Mouse (Mus musculus): ENCODE results near the gene Cd300e. TPM values are rescaled to one million over a fixed set of nuclear protein-coding genes. Genes with fewer than 3 reads are reported as not detected.

Cd300e gene
- total and polyA plus RNA-seq, 3 experiments = 0.45 to 0.50 (median 0.47) TPM

DNA sequence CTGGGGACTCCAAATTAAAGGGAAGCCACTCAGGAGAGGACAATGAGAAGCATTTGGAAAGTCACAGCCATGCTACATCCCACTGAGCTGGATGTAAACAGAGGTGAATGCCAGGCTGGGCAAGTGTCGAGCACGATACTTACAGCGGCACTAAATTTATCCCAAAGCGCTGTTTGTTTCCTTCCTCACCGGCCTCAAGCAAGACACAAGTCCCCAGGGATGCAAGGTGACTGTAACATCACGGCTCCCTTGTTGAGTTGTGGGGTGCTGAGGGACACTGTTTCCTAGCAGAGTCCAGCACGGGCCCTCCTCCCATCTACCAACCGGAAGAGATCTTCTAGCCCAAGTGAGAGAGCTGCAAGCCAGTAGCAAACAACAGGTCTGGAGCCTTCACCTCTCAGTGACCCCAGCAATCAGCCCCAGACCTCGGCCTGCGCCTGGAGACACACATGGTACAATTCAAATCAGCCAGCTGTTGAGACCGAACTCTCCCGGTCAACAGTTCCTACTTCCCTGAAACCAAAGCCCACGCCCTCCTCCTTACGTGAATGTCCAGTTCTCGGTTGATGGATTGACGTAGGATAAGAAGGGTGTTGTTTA is 37.4 kb upstream of the Cd300e start:
- WGBS = 41% methylated on average over 16 of the region's 16 CpGs

GRCm38 (mm10) chr11:115098203-115098932 is 36.4 kb upstream of the Cd300e start:
- H3K27ac ChIP-seq = no peak overlapping the region
- WGBS = 26% methylated on average over 10 of the region's 10 CpGs

More for the DNA sequence above, 37.4 kb upstream of the Cd300e start:
- H3K27me3 ChIP-seq (ENCODE audit: control insufficient read depth, insufficient read depth, low read length) = no peaks in the 10 kb centered on the region
- no peak for DNase-seq
- no peak overlapping the region for H3K4me3 ChIP-seq
- no peak overlapping the region for H3K27ac ChIP-seq
- TF ChIP-seq POLR2A (IDR thresholded peaks at IDR 0.05; ENCODE audit: insufficient read depth, low read depth, low read length) = no peak
- TF ChIP-seq EP300 (IDR thresholded peaks at IDR 0.05; ENCODE audit: insufficient read depth, low read depth, low read length) = no peak
- no peak for TF ChIP-seq CTCF (IDR thresholded peaks at IDR 0.05)
- H3K79me2 ChIP-seq (replicated peaks; ENCODE audit: control insufficient read depth, insufficient read depth, low read length) = no peaks in the 10 kb centered on the region
- H3K4me1 ChIP-seq (ENCODE audit: control insufficient read depth, insufficient read depth, low read length) = peaks cover 2% of the 10 kb centered on the region; the same call in 1 of the 2 replicates
- H3K9ac ChIP-seq (ENCODE audit: low read depth, low read length) = no peak overlapping the region
- H3K36me3 ChIP-seq (ENCODE audit: control insufficient read depth, insufficient read depth, low read length) = no peaks in the 10 kb centered on the region
- intact Hi-C loops (cut with DNase I) = no loop called here

GRCm38 (mm10) chr11:115092140-115092539 is 30.2 kb upstream of the Cd300e start:
- no peaks in the 10 kb centered on the region for H3K4me1 ChIP-seq (ENCODE audit: control insufficient read depth, insufficient read depth, low read length)
- H3K27me3 ChIP-seq (ENCODE audit: control insufficient read depth, insufficient read depth, low read length) = 0 out of 2 replicates have a peak, but pooled peaks cover 2% of the 10 kb centered on the region
- H3K27ac ChIP-seq = no peak overlapping the region
- no peak overlapping the region for H3K4me3 ChIP-seq
- H3K79me2 ChIP-seq (replicated peaks; ENCODE audit: control insufficient read depth, insufficient read depth, low read length) = no peaks in the 10 kb centered on the region
- H3K9ac ChIP-seq (ENCODE audit: low read depth, low read length) = no peak overlapping the region
- TF ChIP-seq CTCF (IDR thresholded peaks at IDR 0.05) (no peak), EP300 (IDR thresholded peaks at IDR 0.05; ENCODE audit: insufficient read depth, low read depth, low read length) (no peak), POLR2A (IDR thresholded peaks at IDR 0.05; ENCODE audit: insufficient read depth, low read depth, low read length) (no peak)
- DNase-seq = no peak
- WGBS = 16% methylated on average over 4 of the region's 4 CpGs
- intact Hi-C loops (cut with DNase I) = no loop called here
- no peaks in the 10 kb centered on the region for H3K36me3 ChIP-seq (ENCODE audit: control insufficient read depth, insufficient read depth, low read length)

More at GRCm38 (mm10) chr11:115098203-115098932, 36.4 kb upstream of the Cd300e start:
- Histone ChIP-seq H3K9ac (ENCODE audit: low read depth, low read length) (no peak overlapping the region), H3K27me3 (ENCODE audit: control insufficient read depth, insufficient read depth, low read length) (no peaks in the 10 kb centered on the region), H3K36me3 (ENCODE audit: control insufficient read depth, insufficient read depth, low read length) (no peaks in the 10 kb centered on the region), H3K79me2 (replicated peaks; ENCODE audit: control insufficient read depth, insufficient read depth, low read length) (no peaks in the 10 kb centered on the region), H3K4me1 (ENCODE audit: control insufficient read depth, insufficient read depth, low read length) (peaks cover 2% of the 10 kb centered on the region; the same call in 1 of the 2 replicates), H3K4me3 (no peak overlapping the region)
- TF ChIP-seq POLR2A (IDR thresholded peaks at IDR 0.05; ENCODE audit: insufficient read depth, low read depth, low read length) = no peak
- TF ChIP-seq CTCF (IDR thresholded peaks at IDR 0.05) = no peak
- TF ChIP-seq EP300 (IDR thresholded peaks at IDR 0.05; ENCODE audit: insufficient read depth, low read depth, low read length) = no peak
- intact Hi-C loops (cut with DNase I) = no loop called here
- DNase-seq = peak in 1 of 2 experiments; percentile 15

DNA sequence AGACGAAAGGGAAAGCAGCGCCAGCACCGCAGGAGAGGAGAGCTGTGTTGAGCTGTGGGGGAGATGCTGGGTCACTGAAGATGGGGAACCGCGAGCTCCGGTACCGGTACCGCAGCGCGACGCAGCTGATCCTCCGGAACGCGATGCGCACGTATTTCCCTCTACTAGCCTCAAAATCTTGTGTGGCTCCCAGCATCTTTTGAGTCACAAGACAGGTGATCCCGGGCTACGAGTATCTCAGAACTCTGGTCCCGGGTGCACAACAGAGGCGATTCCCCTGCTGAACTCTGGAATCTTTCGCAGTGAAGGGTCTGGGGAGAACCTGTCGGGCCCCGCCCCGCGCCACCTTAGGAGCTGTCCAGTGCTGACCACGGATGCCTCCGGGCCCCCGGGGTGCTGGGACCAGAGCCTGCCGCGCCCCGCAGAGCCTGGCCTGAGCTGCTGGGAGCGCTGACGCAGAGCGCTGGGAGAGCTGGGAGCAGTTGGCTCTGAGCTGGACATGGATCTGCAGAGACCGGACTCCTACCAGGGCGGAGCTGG is 29.5 kb upstream of the Cd300e start, which contains the start of gene Rab37:
Gene Rab37 (plus strand): TSS at position 70 of the 540 bp plus-strand sequence.
- no peaks in the 10 kb centered on the region for H3K79me2 ChIP-seq (replicated peaks; ENCODE audit: control insufficient read depth, insufficient read depth, low read length)
- no peaks in the 10 kb centered on the region for H3K4me1 ChIP-seq (ENCODE audit: control insufficient read depth, insufficient read depth, low read length)
- 6% methylated on average over 36 of the region's 36 CpGs for WGBS
- no peak within 1 kb of the TSS for H3K9ac ChIP-seq (ENCODE audit: low read depth, low read length)
- no peak for DNase-seq
- no peak within 1 kb of the TSS for H3K4me3 ChIP-seq
- no peak for TF ChIP-seq POLR2A (IDR thresholded peaks at IDR 0.05; ENCODE audit: insufficient read depth, low read depth, low read length)
- TF ChIP-seq CTCF (IDR thresholded peaks at IDR 0.05) = no peak
- TF ChIP-seq EP300 (IDR thresholded peaks at IDR 0.05; ENCODE audit: insufficient read depth, low read depth, low read length) = no peak
- no peak within 1 kb of the TSS for H3K27ac ChIP-seq
- H3K27me3 ChIP-seq (ENCODE audit: control insufficient read depth, insufficient read depth, low read length) = 0 out of 2 replicates have a peak, but pooled peaks cover 2% of the 10 kb centered on the region
- no peaks in the 10 kb centered on the region for H3K36me3 ChIP-seq (ENCODE audit: control insufficient read depth, insufficient read depth, low read length)
- intact Hi-C loops (cut with DNase I) = no loop called here

DNA sequence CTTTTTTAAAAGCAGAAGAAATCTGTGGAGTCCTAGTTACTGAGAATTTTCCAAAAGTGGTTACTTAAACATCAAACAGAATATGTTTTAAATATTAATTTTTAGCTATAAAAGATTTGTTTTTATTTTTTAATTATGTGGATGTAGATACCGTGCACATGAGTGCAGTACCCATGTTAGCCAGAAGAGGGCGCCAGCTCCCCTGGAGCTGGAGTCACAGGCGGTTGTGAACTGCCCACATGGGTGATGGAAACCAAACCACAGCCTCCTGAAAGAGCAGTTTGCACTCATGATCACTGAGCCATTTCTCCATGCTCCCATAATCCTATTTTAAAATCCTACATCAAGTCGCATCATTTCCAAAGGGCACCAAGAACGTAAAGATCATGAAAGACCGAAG is 27.9 kb upstream of the Cd300e start:
- no peaks in the 10 kb centered on the region for H3K4me1 ChIP-seq (ENCODE audit: control insufficient read depth, insufficient read depth, low read length)
- WGBS = 71% methylated on average over 6 of the region's 6 CpGs
- H3K27ac ChIP-seq = no peak overlapping the region
- peaks cover 5% of the 10 kb centered on the region; the same call in 1 of the 2 replicates for H3K27me3 ChIP-seq (ENCODE audit: control insufficient read depth, insufficient read depth, low read length)
- no peaks in the 10 kb centered on the region for H3K79me2 ChIP-seq (replicated peaks; ENCODE audit: control insufficient read depth, insufficient read depth, low read length)
- no peak overlapping the region for H3K9ac ChIP-seq (ENCODE audit: low read depth, low read length)
- intact Hi-C loops (cut with DNase I) = no loop called here
- DNase-seq = no peak
- H3K36me3 ChIP-seq (ENCODE audit: control insufficient read depth, insufficient read depth, low read length) = no peaks in the 10 kb centered on the region
- no peak overlapping the region for H3K4me3 ChIP-seq
- TF ChIP-seq POLR2A (IDR thresholded peaks at IDR 0.05; ENCODE audit: insufficient read depth, low read depth, low read length) = no peak
- TF ChIP-seq CTCF (IDR thresholded peaks at IDR 0.05) = peak; percentile 59

Measured in heart, adult 2 months (tissue).